Comparison of ENCODE assay signal across 12 mouse cellular contexts in genomic region chr11:54004734-54005133, GRCm38 (mm10). TPM values are rescaled to one million over a fixed set of nuclear protein-coding genes. Genes with fewer than 3 reads are reported as not detected.
DNase-seq lines count a peak whose midpoint lies in the region; ATAC-seq and TF ChIP-seq lines count a peak whose summit lies in the region.
"Had no signal": no experiment of that assay in that cellular context is flagged by ENCODE, and none has a peak within 500 bp of the region (broad histone marks: within the 10 kb centered on the region; RNA-seq: fewer than 3 reads in every experiment).

No protein-coding gene starts in this region.

- H3K9me3 ChIP-seq in heart, embryonic 11.5 days (replicated peaks; ENCODE audit: control insufficient read depth, low read length), result no peaks in the 10 kb centered on the region
- H3K9me3 ChIP-seq in MEL (replicated peaks; ENCODE audit: insufficient read depth, low read length), result no peaks in the 10 kb centered on the region
- H3K9me3 ChIP-seq in liver, postnatal 0 days (ENCODE audit: low read length), result no peaks in the 10 kb centered on the region
- H3K9me3 ChIP-seq: limb, embryonic 15.5 days had no signal

- intact Hi-C loops in heart, postnatal 25 days (cut with DNase I), result loop anchor here (5.0 kb wide), 2 partner anchors 72 to 143 kb away; no protein-coding TSS in a partner anchor
- intact Hi-C loops in left cerebral cortex, postnatal 4 days (cut with DNase I), result loop anchor here (5.0 to 10.0 kb wide), 3 partner anchors 48 to 530 kb away; no protein-coding TSS in a partner anchor

- no peak for TF ChIP-seq CTCF in MEL (IDR thresholded peaks at IDR 0.05 in 2 of 3, conservative IDR thresholded peaks at IDR 0.05 in 1 of 3; ENCODE audit: control insufficient read depth in 1 of 3, insufficient read depth in 1 of 3, low read depth in 2 of 3, low read length in 3 of 3, poor library complexity in 1 of 3, severe bottlenecking in 1 of 3)
- no peak for TF ChIP-seq CTCF in liver, postnatal 0 days (IDR thresholded peaks at IDR 0.05; ENCODE audit: low read depth)

- no peak overlapping the region for H3K9ac ChIP-seq in heart, embryonic 11.5 days (ENCODE audit: low read depth, low read length)
- no peak overlapping the region for H3K9ac ChIP-seq in MEL (ENCODE audit: control insufficient read depth, low read depth, low read length, poor library complexity, severe bottlenecking)
- peak overlapping the region; percentile 23; the same call in 1 of the 2 replicates for H3K9ac ChIP-seq in liver, postnatal 0 days (replicated peaks)
- H3K9ac ChIP-seq: limb, embryonic 15.5 days had no signal

- H3K4me2 ChIP-seq in heart, embryonic 11.5 days, result peak overlapping the region; percentile 22; the same call in 1 of the 2 replicates
- H3K4me2 ChIP-seq in liver, postnatal 0 days (ENCODE audit: low read depth, low read length), result peak overlapping the region; percentile 52
- H3K4me2 ChIP-seq: limb, embryonic 15.5 days had no signal

- peak; percentile 85 for ATAC-seq in heart, embryonic 11.5 days (replicated peaks; ENCODE audit: insufficient number of reproducible peaks, low FRiP score, low TSS enrichment)
- peak; percentile 85 for ATAC-seq in erythroblast, adult 5-6 weeks (replicated peaks; ENCODE audit: low FRiP score, poor library complexity, severe bottlenecking)
- peak; percentile 97 for ATAC-seq in liver, postnatal 0 days

- no peak for TF ChIP-seq POLR2A in MEL (IDR thresholded peaks at IDR 0.05; ENCODE audit: control insufficient read depth in 1 of 2, insufficient read depth in 1 of 2, low read depth in 1 of 2, low read length in 2 of 2, poor library complexity in 1 of 2)

- H3K4me1 ChIP-seq in heart, embryonic 11.5 days (ENCODE audit: control insufficient read depth, insufficient read depth, low read length), result no peaks in the 10 kb centered on the region; the same call in 1 of the 2 replicates
- peaks cover 6 to 13% of the 10 kb centered on the region in 2 experiments for H3K4me1 ChIP-seq in MEL (ENCODE audit: control insufficient read depth in 1 of 2, insufficient read depth in 2 of 2, low read length in 2 of 2)
- H3K4me1 ChIP-seq in liver, postnatal 0 days (ENCODE audit: insufficient read depth), result peaks cover 37% of the 10 kb centered on the region

- 79% methylated on average over 3 of the region's 3 CpGs for WGBS in heart, embryonic 11.5 days (ENCODE audit: insufficient replicate concordance)
- 71% methylated on average over 3 of the region's 3 CpGs for WGBS in liver, postnatal 0 days (ENCODE audit: insufficient replicate concordance)

- TF ChIP-seq RAD21 in MEL (IDR thresholded peaks at IDR 0.05; ENCODE audit: low read depth, low read length), result no peak

- peak in 1 of 2 experiments; percentile 62; a peak in 2 of 4 replicates for TF ChIP-seq EP300 in MEL (IDR thresholded peaks at IDR 0.05; ENCODE audit: low read depth in 1 of 2, low read length in 2 of 2)
- TF ChIP-seq EP300 in liver, postnatal 0 days (IDR thresholded peaks at IDR 0.05; ENCODE audit: low read depth), result peak; percentile 93

- peak overlapping the region; percentile 60; the same call in 1 of the 2 replicates for H3K27ac ChIP-seq in heart, embryonic 11.5 days (ENCODE audit: low read depth, low read length)
- no peak overlapping the region for H3K27ac ChIP-seq in MEL (ENCODE audit: control insufficient read depth, low read depth, low read length)
- peak overlapping the region; percentile 80 for H3K27ac ChIP-seq in liver, postnatal 0 days (ENCODE audit: low read depth)
- H3K27ac ChIP-seq: limb, embryonic 15.5 days; macrophage had no signal

- H3K79me2 ChIP-seq in MEL (ENCODE audit: control insufficient read depth, insufficient read depth, low read length, poor library complexity), result no peaks in the 10 kb centered on the region

- H3K36me3 ChIP-seq in heart, embryonic 11.5 days (ENCODE audit: control insufficient read depth, insufficient read depth, low read length), result no peaks in the 10 kb centered on the region
- no peaks in the 10 kb centered on the region; a peak in 1 of 4 replicates for H3K36me3 ChIP-seq in MEL (ENCODE audit: control insufficient read depth in 1 of 2, insufficient read depth in 2 of 2, low read length in 2 of 2)
- H3K36me3 ChIP-seq in liver, postnatal 0 days (replicated peaks; ENCODE audit: insufficient read depth, low read length), result peaks cover 9% of the 10 kb centered on the region; the same call in 1 of the 2 replicates
- H3K36me3 ChIP-seq: limb, embryonic 15.5 days had no signal

- no peak overlapping the region for H3K4me3 ChIP-seq in heart, embryonic 11.5 days (ENCODE audit: low read depth, low read length)
- H3K4me3 ChIP-seq in MEL (ENCODE audit: control insufficient read depth in 1 of 2, insufficient read depth in 1 of 2, low read depth in 2 of 2, low read length in 2 of 2), result no peak overlapping the region
- no peak overlapping the region for H3K4me3 ChIP-seq in liver, postnatal 0 days (ENCODE audit: low read depth, low read length)
- H3K4me3 ChIP-seq: limb, embryonic 15.5 days had no signal

- no peak for DNase-seq in heart, postnatal 25 days (ENCODE audit: low spot score)
- DNase-seq in MEL (ENCODE audit: low read depth, low spot score), result peak; percentile 75
- DNase-seq in liver, postnatal 0 days, result peak; percentile 70
- no peak for DNase-seq in frontal cortex, postnatal 25 days (ENCODE audit: low spot score in 2 of 2)
- no peak for DNase-seq in gastrocnemius, adult 8-10 months (ENCODE audit: low spot score in 2 of 2)
- DNase-seq in left cerebral cortex, postnatal 4 days, result no peak
- DNase-seq: cerebellum, adult 11 months; thymus, adult 18-20 months had no signal

- H3K27me3 ChIP-seq in heart, embryonic 11.5 days (ENCODE audit: control insufficient read depth, insufficient read depth, low read length), result no peaks in the 10 kb centered on the region
- H3K27me3 ChIP-seq in MEL (ENCODE audit: control insufficient read depth in 1 of 2, insufficient read depth in 2 of 2, low read length in 2 of 2), result no peaks in the 10 kb centered on the region
- H3K27me3 ChIP-seq in liver, postnatal 0 days (ENCODE audit: insufficient read depth, low read length), result no peaks in the 10 kb centered on the region

TF ChIP-seq in MEL, 35 proteins besides CTCF, POLR2A, EP300 and RAD21:
- TF ChIP-seq KAT2A (conservative IDR thresholded peaks at IDR 0.05; ENCODE audit: low read depth, low read length), result no peak
- TF ChIP-seq TAL1 (IDR thresholded peaks at IDR 0.05; ENCODE audit: low read length), result peak; percentile 85
- no peak for TF ChIP-seq CHD2 (IDR thresholded peaks at IDR 0.05; ENCODE audit: low read length)
- TF ChIP-seq UBTF (IDR thresholded peaks at IDR 0.05; ENCODE audit: borderline replicate concordance, insufficient read depth, low read depth, low read length), result no peak
- TF ChIP-seq USF1 (IDR thresholded peaks at IDR 0.05; ENCODE audit: low read depth, low read length), result no peak
- TF ChIP-seq GATA1 (IDR thresholded peaks at IDR 0.05; ENCODE audit: low read depth, low read length), result peak; percentile 57
- TF ChIP-seq NELFE (IDR thresholded peaks at IDR 0.05; ENCODE audit: low read depth, low read length), result no peak
- TF ChIP-seq TCF12 (IDR thresholded peaks at IDR 0.05; ENCODE audit: low read depth, low read length), result peak; percentile 57
- TF ChIP-seq SIN3A (IDR thresholded peaks at IDR 0.05; ENCODE audit: low read length), result no peak

RNA-seq across cellular contexts. Expression of gene Slc22a4, which starts 23.2 kb away (rescaled TPM):
- polyA plus RNA-seq in heart, embryonic 11.5 days (2014; fragmentation: Nextera tagmentation; extraction: Ambion mirVana), result 4.0 and 5.4 TPM in 2 replicates
- 1 to 10 TPM; 5.0 to 5.7 TPM for total RNA-seq in heart, postnatal 25 days (2021)
- total RNA-seq in MEL (2012; rRNA removed), result 2.3 and 3.5 TPM in 2 replicates
- 1 to 10 TPM in 1 of 2 experiments, not detected in 1; 5.8 TPM for polyA plus RNA-seq in MEL (2012; ENCODE audit: insufficient read depth in 1 of 2, insufficient read length in 2 of 2, low read depth in 1 of 2, low replicate concordance in 2 of 2, missing spikeins in 1 of 2)
- 154 and 157 TPM in 2 replicates for total RNA-seq in erythroblast, adult 5-6 weeks (2015; ENCODE audit: low replicate concordance)
- total RNA-seq in erythroblast, adult 5-6 weeks (2017; ENCODE audit: low replicate concordance), result 202 and 262 TPM in 2 replicates
- 12.9 and 13.4 TPM in 2 replicates for polyA plus RNA-seq in liver, postnatal 0 days (2015; fragmentation: Nextera tagmentation; extraction: Ambion mirVana)
- 1 to 10 TPM; 2.0 to 2.2 (median 2.1) TPM for total RNA-seq in gastrocnemius, adult 8-10 months (2022)
- total RNA-seq in left cerebral cortex, postnatal 4 days (2021), result 1 to 10 TPM; 4.0 to 4.7 TPM

RNA-seq across cellular contexts. Expression of gene Slc22a21, which starts 24.6 kb away (rescaled TPM):
- polyA plus RNA-seq in heart, embryonic 11.5 days (2014; fragmentation: Nextera tagmentation; extraction: Ambion mirVana), result 1.9 and 2.0 TPM in 2 replicates
- total RNA-seq in heart, postnatal 25 days (2021), result 1 to 10 TPM; 1.5 to 1.9 TPM
- 4.2 and 4.7 TPM in 2 replicates for total RNA-seq in MEL (2012; rRNA removed)
- 1 to 10 TPM in 1 of 2 experiments, not detected in 1; 6.9 TPM for polyA plus RNA-seq in MEL (2012; ENCODE audit: insufficient read depth in 1 of 2, insufficient read length in 2 of 2, low read depth in 1 of 2, low replicate concordance in 2 of 2, missing spikeins in 1 of 2)
- 12.1 and 23.4 TPM in 2 replicates for total RNA-seq in erythroblast, adult 5-6 weeks (2015; ENCODE audit: low replicate concordance)
- 8.9 and 16.9 TPM in 2 replicates for total RNA-seq in erythroblast, adult 5-6 weeks (2017; ENCODE audit: low replicate concordance)
- 0.90 and 1.3 TPM in 2 replicates for polyA plus RNA-seq in liver, postnatal 0 days (2015; fragmentation: Nextera tagmentation; extraction: Ambion mirVana)
- 1 to 10 TPM in 1 of 4 experiments, under 1 TPM in 3; 0.58 to 1.6 (median 0.86) TPM for total RNA-seq in gastrocnemius, adult 8-10 months (2022)
- total RNA-seq in left cerebral cortex, postnatal 4 days (2021), result 1 to 10 TPM; 4.1 to 5.7 TPM

Comparison
In these comparisons a context has a peak if more than half of its experiments do, and no peak if none do; other contexts are left out.
1. DNase-seq: peak in MEL (single experiment) and liver, postnatal 0 days (single experiment); none in heart, postnatal 25 days (single experiment), frontal cortex, postnatal 25 days (0 of 2), gastrocnemius, adult 8-10 months (0 of 2) and left cerebral cortex, postnatal 4 days (single experiment).
2. RNA of gene Slc22a4, which starts 23.2 kb away (total RNA-seq): 154 to 262 TPM in erythroblast, adult 5-6 weeks; 5.0 to 5.7 TPM in heart, postnatal 25 days, 4.0 to 4.7 TPM in left cerebral cortex, postnatal 4 days, 2.3 to 3.5 TPM in MEL and 2.0 to 2.2 TPM in gastrocnemius, adult 8-10 months; every median in the first group is over 10 times any median in the second.
3. Peak in every context shown above with its lines, with median percentiles within 50 percentile points of each other: ATAC-seq.